Mouse (Mus musculus) retina, postnatal 1 day (tissue): ENCODE measurements around the gene Mgat4e.

Source experiments
- DNase-seq: peaks from one replicate; pipeline ENCODE4 v3.0.0-alpha.2; 2012

Gene Mgat4e

GRCm38 (mm10) chr1:134549632-134550132 is at the start of gene Mgat4e:
TSS of gene Mgat4e (minus strand) at chr1:134549682.
- no peak for DNase-seq

GRCm38 (mm10) chr1:134597339-134598054 is 48.0 kb upstream of the Mgat4e start:
- no peak for DNase-seq

GRCm38 (mm10) chr1:134591773-134592172 is 42.3 kb upstream of the Mgat4e start:
- no peak for DNase-seq

- no peak for DNase-seq
Measured at GRCm38 (mm10) chr1:134589676-134590075, 40.2 kb upstream of the Mgat4e start.

GRCm38 (mm10) chr1:134583560-134583959 is 34.1 kb upstream of the Mgat4e start:
- DNase-seq: no peak

GRCm38 (mm10) chr1:134580796-134581195 is 31.3 kb upstream of the Mgat4e start:
- no peak for DNase-seq

GRCm38 (mm10) chr1:134577384-134578120 is 28.1 kb upstream of the Mgat4e start:
- no peak for DNase-seq

- DNase-seq: no peak
Measured at GRCm38 (mm10) chr1:134573932-134574315, 24.4 kb upstream of the Mgat4e start.

- DNase-seq: no peak
Measured at GRCm38 (mm10) chr1:134573300-134573931, 23.9 kb upstream of the Mgat4e start.

GRCm38 (mm10) chr1:134570631-134571030 is 21.1 kb upstream of the Mgat4e start:
- DNase-seq: no peak

- DNase-seq: no peak
Measured at GRCm38 (mm10) chr1:134570171-134570570, 20.7 kb upstream of the Mgat4e start.

- peak; percentile 78 for DNase-seq
Measured at GRCm38 (mm10) chr1:134567511-134567910, 18.0 kb upstream of the Mgat4e start.

GRCm38 (mm10) chr1:134563726-134564125 is 14.2 kb upstream of the Mgat4e start:
- no peak for DNase-seq

- no peak for DNase-seq
Measured at GRCm38 (mm10) chr1:134562457-134562856, 13.0 kb upstream of the Mgat4e start.

GRCm38 (mm10) chr1:134561770-134562143 is 12.3 kb upstream of the Mgat4e start:
- DNase-seq: no peak

GRCm38 (mm10) chr1:134560801-134561769 is 11.6 kb upstream of the Mgat4e start:
- peak; percentile 64 for DNase-seq

- DNase-seq: no peak
Measured at GRCm38 (mm10) chr1:134560396-134560795, 10.9 kb upstream of the Mgat4e start.

GRCm38 (mm10) chr1:134559976-134560375 is 10.5 kb upstream of the Mgat4e start, which contains the start of gene Kdm5b:
TSS of gene Kdm5b (plus strand) at chr1:134560171.
- DNase-seq: peak; percentile 88

GRCm38 (mm10) chr1:134559226-134559625 is 9.7 kb upstream of the Mgat4e start:
- no peak for DNase-seq

- peak; percentile 61 for DNase-seq
Measured at GRCm38 (mm10) chr1:134558511-134558910, 9.0 kb upstream of the Mgat4e start.

GRCm38 (mm10) chr1:134556671-134557218 is 7.3 kb upstream of the Mgat4e start:
- DNase-seq: peak; percentile 98
